Mouse (Mus musculus): ENCODE measurements around the gene D11Wsu47e. TPM values are rescaled to one million over a fixed set of nuclear protein-coding genes. Genes with fewer than 3 reads are reported as not detected.

The D11Wsu47e gene
- 8.2 and 11.4 TPM in 2 replicates for polyA plus RNA-seq (2012; ENCODE audit: insufficient read depth, insufficient read length, missing spikeins)

- peak within 1 kb of the TSS; percentile 97 for H3K4me3 ChIP-seq (ENCODE audit: insufficient read depth, low read length)
- peaks cover 30% of the 10 kb centered on the region for H3K4me1 ChIP-seq (ENCODE audit: control insufficient read depth, insufficient read depth, low read length)
- peak within 1 kb of the TSS; percentile 77 for H3K27ac ChIP-seq (ENCODE audit: insufficient read depth, low read depth, low read length)
- TF ChIP-seq CTCF (IDR thresholded peaks at IDR 0.05; ENCODE audit: low read depth, low read length) = no peak
- 0 out of 2 replicates have a peak, but pooled peaks have one; percentile 56 for TF ChIP-seq POLR2A (IDR thresholded peaks at IDR 0.05; ENCODE audit: borderline replicate concordance, low read depth, low read length)
Measured at GRCm38 (mm10) chr11:113683957-113684706, at the start of gene D11Wsu47e, which contains the start of gene Fam104a. D11Wsu47e (plus strand) TSS chr11:113684412. Fam104a (minus strand) TSS chr11:113684155.

GRCm38 (mm10) chr11:113634699-113635121, 49.5 kb upstream of the D11Wsu47e start:
- TF ChIP-seq CTCF (IDR thresholded peaks at IDR 0.05; ENCODE audit: low read depth, low read length) (no peak), POLR2A (IDR thresholded peaks at IDR 0.05; ENCODE audit: borderline replicate concordance, low read depth, low read length) (no peak)

GRCm38 (mm10) chr11:113638680-113639079, 45.5 kb upstream of the D11Wsu47e start:
- TF ChIP-seq CTCF (IDR thresholded peaks at IDR 0.05; ENCODE audit: low read depth, low read length) (no peak), POLR2A (IDR thresholded peaks at IDR 0.05; ENCODE audit: borderline replicate concordance, low read depth, low read length) (no peak)
- Histone ChIP-seq H3K27ac (ENCODE audit: insufficient read depth, low read depth, low read length) (no peak overlapping the region), H3K4me3 (ENCODE audit: insufficient read depth, low read length) (no peak overlapping the region), H3K4me1 (ENCODE audit: control insufficient read depth, insufficient read depth, low read length) (peaks cover 2% of the 10 kb centered on the region; the same call in 1 of the 2 replicates)

More at GRCm38 (mm10) chr11:113634699-113635121, 49.5 kb upstream of the D11Wsu47e start:
- H3K4me1 ChIP-seq (ENCODE audit: control insufficient read depth, insufficient read depth, low read length) = peaks cover 2% of the 10 kb centered on the region; the same call in 1 of the 2 replicates
- no peak overlapping the region for H3K4me3 ChIP-seq (ENCODE audit: insufficient read depth, low read length)
- H3K27ac ChIP-seq (ENCODE audit: insufficient read depth, low read depth, low read length) = no peak overlapping the region

- Histone ChIP-seq H3K27ac (ENCODE audit: insufficient read depth, low read depth, low read length) (no peak overlapping the region), H3K4me1 (ENCODE audit: control insufficient read depth, insufficient read depth, low read length) (peaks cover 4% of the 10 kb centered on the region), H3K4me3 (ENCODE audit: insufficient read depth, low read length) (no peak overlapping the region)
- TF ChIP-seq CTCF (IDR thresholded peaks at IDR 0.05; ENCODE audit: low read depth, low read length) (no peak), POLR2A (IDR thresholded peaks at IDR 0.05; ENCODE audit: borderline replicate concordance, low read depth, low read length) (no peak)
Measured at GRCm38 (mm10) chr11:113645181-113645580, 39.0 kb upstream of the D11Wsu47e start.

- peaks cover 11% of the 10 kb centered on the region for H3K4me1 ChIP-seq (ENCODE audit: control insufficient read depth, insufficient read depth, low read length)
- H3K27ac ChIP-seq (ENCODE audit: insufficient read depth, low read depth, low read length) = no peak overlapping the region
- TF ChIP-seq CTCF (IDR thresholded peaks at IDR 0.05; ENCODE audit: low read depth, low read length) (peak; percentile 93), POLR2A (IDR thresholded peaks at IDR 0.05; ENCODE audit: borderline replicate concordance, low read depth, low read length) (no peak)
- H3K4me3 ChIP-seq (ENCODE audit: insufficient read depth, low read length) = no peak overlapping the region
Measured at GRCm38 (mm10) chr11:113648152-113648551, 36.1 kb upstream of the D11Wsu47e start.

- TF ChIP-seq POLR2A (IDR thresholded peaks at IDR 0.05; ENCODE audit: borderline replicate concordance, low read depth, low read length) (no peak), CTCF (IDR thresholded peaks at IDR 0.05; ENCODE audit: low read depth, low read length) (no peak; the same call in 1 of the 2 replicates)
- H3K4me1 ChIP-seq (ENCODE audit: control insufficient read depth, insufficient read depth, low read length) = peaks cover 11% of the 10 kb centered on the region
- peak within 1 kb of the TSS; percentile 53 for H3K27ac ChIP-seq (ENCODE audit: insufficient read depth, low read depth, low read length)
- H3K4me3 ChIP-seq (ENCODE audit: insufficient read depth, low read length) = peak within 1 kb of the TSS; percentile 82
Measured at GRCm38 (mm10) chr11:113648690-113649352, 35.4 kb upstream of the D11Wsu47e start, which contains the start of gene Cog1. Cog1 (plus strand) TSS chr11:113649169.

GRCm38 (mm10) chr11:113649353-113650210, 34.6 kb upstream of the D11Wsu47e start, which contains the start of gene Slc39a11:
Slc39a11 (minus strand) TSS chr11:113650079.
- 0 out of 2 replicates have a peak, but pooled peaks have one; percentile 19 for TF ChIP-seq POLR2A (IDR thresholded peaks at IDR 0.05; ENCODE audit: borderline replicate concordance, low read depth, low read length)
- TF ChIP-seq CTCF (IDR thresholded peaks at IDR 0.05; ENCODE audit: low read depth, low read length) = no peak
- Histone ChIP-seq H3K4me3 (ENCODE audit: insufficient read depth, low read length) (peak within 1 kb of the TSS; percentile 82), H3K27ac (ENCODE audit: insufficient read depth, low read depth, low read length) (peak within 1 kb of the TSS; percentile 53)

GRCm38 (mm10) chr11:113651206-113651906, 32.9 kb upstream of the D11Wsu47e start:
- Histone ChIP-seq H3K4me1 (ENCODE audit: control insufficient read depth, insufficient read depth, low read length) (peaks cover 11% of the 10 kb centered on the region), H3K27ac (ENCODE audit: insufficient read depth, low read depth, low read length) (no peak overlapping the region), H3K4me3 (ENCODE audit: insufficient read depth, low read length) (no peak overlapping the region)
- TF ChIP-seq CTCF (IDR thresholded peaks at IDR 0.05; ENCODE audit: low read depth, low read length) (no peak), POLR2A (IDR thresholded peaks at IDR 0.05; ENCODE audit: borderline replicate concordance, low read depth, low read length) (no peak)

More at GRCm38 (mm10) chr11:113649353-113650210, 34.6 kb upstream of the D11Wsu47e start, which contains the start of gene Slc39a11:
- peaks cover 11% of the 10 kb centered on the region for H3K4me1 ChIP-seq (ENCODE audit: control insufficient read depth, insufficient read depth, low read length)
